Mouse (Mus musculus): ENCODE measurements at regions not wholly inside any gene's neighbourhood (a gene's known extent, or its start where the extent isn't known, plus 50 kb on each side); places are given as distances from the start of the nearest gene placed in this dataset.

DNA sequence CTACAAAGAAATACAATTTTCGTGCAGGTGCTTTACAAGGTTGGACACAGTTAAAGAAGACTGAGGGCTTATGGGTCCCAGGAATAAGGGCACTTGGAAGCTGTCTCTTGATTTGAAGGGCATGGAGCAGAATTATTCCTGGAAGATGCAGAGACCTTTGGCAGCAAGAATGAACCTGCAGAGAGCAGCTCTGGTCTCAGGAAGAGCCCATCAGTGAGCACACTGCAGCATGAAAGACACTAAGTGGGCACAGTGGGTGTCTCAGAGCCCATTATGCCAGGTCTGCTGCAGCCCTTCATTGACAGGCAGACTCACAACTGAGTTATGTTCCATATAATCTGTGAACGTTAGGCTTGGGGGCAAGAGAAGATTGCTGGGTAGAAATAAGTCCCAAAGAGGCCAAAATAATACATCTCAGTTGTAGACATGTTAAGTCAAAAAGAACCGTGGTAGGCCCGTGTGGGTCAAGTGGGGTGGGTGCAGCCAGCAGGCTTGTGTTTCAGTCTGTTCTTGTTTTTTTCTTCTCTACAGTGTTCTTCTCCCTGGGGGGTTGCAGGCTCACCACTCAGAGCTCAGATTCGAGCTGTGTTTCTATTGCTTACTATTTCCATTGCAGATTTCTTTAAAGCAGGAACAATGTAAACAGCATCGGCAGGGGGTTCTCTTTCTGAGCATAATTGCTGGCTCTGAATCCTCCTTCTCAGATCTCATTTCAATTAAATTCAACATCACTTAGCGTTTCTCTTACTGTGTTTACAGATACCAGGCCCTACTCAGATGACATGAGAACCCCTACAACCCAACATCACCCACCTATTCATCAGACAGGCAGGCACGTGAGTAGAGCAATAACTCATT is 347.1 kb downstream of the Med10 start:
- TF ChIP-seq GATA4 (IDR thresholded peaks at IDR 0.05; ENCODE audit: insufficient replicate concordance, low read length) = no peak

- TF ChIP-seq GATA4 (IDR thresholded peaks at IDR 0.05; ENCODE audit: insufficient replicate concordance, low read length) = no peak
These were observed 347.6 kb downstream of the Med10 start for GRCm38 (mm10) chr13:70149899-70150184.

GRCm38 (mm10) chr13:70153062-70153461 is 350.9 kb downstream of the Med10 start:
- no peak for TF ChIP-seq GATA4 (IDR thresholded peaks at IDR 0.05; ENCODE audit: insufficient replicate concordance, low read length)

- TF ChIP-seq GATA4 (IDR thresholded peaks at IDR 0.05; ENCODE audit: insufficient replicate concordance, low read length) = no peak
These were observed 353.4 kb downstream of the Med10 start for GRCm38 (mm10) chr13:70155596-70155995.

DNA sequence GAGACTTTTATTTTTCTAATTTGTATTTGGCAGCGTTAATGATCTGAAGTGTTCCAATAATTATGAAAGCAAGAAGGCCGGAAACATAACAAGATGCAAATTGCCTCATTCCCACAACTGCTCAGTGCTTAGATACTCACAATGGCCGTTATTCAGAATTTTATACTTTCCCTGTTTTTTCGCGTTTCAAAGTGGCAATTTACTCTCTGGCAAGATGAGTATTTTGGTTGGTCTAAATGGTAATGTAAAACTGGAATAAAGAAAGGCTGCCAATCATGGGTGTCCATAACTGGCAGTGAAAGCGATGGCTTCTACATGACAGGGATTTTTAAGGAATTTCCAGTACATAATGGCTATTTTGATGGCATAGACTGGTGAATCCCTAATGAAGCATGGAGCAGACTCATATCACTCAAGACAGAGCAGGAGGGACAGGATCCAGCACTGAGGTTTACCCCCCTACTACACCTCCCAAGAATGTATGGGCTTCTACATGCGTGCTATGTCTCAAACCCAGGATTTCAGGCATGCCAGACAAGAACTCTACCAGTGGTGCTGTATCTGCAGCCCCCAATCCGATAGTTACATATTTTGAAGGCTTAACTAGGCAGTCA is 354.9 kb downstream of the Med10 start:
- TF ChIP-seq GATA4 (IDR thresholded peaks at IDR 0.05; ENCODE audit: insufficient replicate concordance, low read length) = no peak

DNA sequence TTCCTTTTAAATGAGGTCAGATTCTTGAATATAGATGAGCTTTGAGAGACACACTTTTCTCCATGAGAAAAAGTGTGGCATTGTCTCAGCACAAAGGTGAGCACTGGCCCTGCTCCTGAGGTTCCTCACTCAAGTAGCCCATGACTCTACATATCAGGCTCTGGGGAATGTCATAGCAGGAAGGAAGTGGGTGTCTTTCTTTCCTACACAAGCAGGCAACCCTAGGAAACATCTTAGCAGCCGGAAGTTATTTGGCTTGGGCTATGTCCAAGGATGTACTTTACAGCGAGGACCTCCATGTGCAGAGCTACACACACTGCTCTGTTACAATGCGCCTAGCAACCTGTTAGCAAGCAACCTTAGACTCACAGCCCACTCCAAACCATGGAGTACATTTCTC is 356.9 kb downstream of the Med10 start:
- TF ChIP-seq GATA4 (IDR thresholded peaks at IDR 0.05; ENCODE audit: insufficient replicate concordance, low read length) = no peak

- TF ChIP-seq GATA4 (IDR thresholded peaks at IDR 0.05; ENCODE audit: insufficient replicate concordance, low read length) = no peak
These were observed 357.4 kb downstream of the Med10 start for GRCm38 (mm10) chr13:70159604-70160003.

- TF ChIP-seq GATA4 (IDR thresholded peaks at IDR 0.05; ENCODE audit: insufficient replicate concordance, low read length) = no peak
These were observed 359.9 kb downstream of the Med10 start for GRCm38 (mm10) chr13:70162115-70162514.

DNA sequence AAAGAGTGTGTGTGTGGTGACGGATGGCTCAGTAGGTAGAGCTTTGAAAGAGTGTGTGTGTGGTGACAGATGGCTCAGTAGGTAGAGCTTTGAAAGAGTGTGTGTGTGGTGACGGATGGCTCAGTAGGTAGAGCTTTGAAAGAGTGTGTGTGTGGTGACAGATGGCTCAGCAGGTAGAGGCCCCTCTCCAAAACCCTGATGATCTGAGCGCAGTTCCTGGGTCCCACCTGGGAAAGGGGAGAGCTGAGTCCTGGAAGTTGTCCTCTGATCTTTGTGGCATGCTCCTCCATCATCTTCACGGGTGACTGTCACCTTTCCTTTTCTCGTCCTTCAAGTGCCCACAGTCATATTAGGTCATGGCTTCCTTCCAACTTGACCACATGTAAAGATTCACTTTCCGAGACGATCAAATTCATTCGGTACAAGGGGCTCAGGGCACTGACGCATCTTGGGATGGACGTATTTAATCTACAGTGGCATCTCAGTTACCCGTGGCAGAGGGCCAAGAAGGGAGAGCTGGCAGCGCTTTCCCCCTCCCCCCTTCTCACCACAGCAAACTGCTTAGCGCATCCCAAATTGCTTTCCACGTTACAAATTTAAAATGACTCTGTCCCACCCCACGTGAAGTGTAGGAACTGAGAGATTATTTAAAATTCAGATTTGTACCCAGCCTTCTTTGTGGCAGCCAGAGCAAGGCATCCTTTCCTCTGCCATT is 363.5 kb downstream of the Med10 start:
- no peak for TF ChIP-seq GATA4 (IDR thresholded peaks at IDR 0.05; ENCODE audit: insufficient replicate concordance, low read length)

DNA sequence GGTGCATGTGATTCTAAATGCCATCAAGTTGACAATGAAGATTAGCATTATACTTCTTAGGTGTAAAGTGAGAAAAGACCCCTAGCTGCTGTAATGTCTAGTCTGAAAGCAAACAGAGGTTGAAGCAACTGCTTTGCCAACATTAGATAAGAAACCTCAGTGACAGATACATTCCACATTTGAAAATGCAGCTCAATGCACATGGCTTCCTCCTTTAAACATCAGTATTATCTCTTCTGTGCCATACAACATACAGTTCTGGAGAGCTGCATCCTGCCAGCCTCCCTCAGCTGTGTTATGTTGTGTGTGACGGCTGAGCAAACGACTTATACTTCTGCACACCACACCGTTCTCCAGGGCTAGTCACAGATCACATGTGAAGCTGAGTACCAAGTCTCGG is 365.6 kb downstream of the Med10 start:
- TF ChIP-seq GATA4 (IDR thresholded peaks at IDR 0.05; ENCODE audit: insufficient replicate concordance, low read length) = no peak

DNA sequence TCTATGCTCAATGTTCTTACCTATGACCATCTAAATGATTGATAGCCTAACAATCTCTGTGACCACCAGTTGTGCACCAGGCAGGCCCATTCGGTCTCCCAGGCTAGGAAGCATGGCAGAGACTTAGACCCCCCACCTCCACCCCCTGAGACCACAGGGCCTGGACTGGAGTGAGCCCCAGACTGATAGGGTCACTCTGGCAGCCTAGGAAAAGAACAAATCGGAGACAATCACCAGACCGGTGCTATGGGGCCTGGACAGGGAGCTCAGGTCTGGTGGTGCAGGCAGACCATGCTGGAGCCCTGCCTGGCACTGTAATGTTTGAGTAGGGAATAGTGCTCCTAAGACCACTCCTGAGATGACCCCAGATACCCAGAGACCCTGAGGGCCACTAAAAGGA is 366.7 kb downstream of the Med10 start:
- TF ChIP-seq GATA4 (IDR thresholded peaks at IDR 0.05; ENCODE audit: insufficient replicate concordance, low read length) = no peak

DNA sequence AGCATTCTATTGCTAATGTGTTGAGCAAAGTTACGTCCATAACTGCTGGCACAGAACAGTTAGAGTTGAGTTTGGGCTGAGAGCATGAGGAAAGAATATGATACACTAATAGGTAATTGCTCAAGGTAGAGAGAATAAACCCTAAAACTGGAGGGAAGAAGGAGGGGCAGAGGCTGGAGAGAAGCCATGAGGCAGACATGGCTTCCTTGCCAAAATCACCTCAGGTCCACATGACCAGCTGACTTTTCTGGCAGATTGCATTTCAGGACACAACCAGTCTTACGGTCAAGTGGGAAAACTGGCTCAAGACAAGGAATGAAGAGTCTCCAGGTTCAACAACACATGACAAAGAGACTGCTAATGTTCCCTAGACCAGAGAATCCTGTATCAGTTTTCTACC is 374.9 kb downstream of the Med10 start:
- no peak for TF ChIP-seq GATA4 (IDR thresholded peaks at IDR 0.05; ENCODE audit: insufficient replicate concordance, low read length)

DNA sequence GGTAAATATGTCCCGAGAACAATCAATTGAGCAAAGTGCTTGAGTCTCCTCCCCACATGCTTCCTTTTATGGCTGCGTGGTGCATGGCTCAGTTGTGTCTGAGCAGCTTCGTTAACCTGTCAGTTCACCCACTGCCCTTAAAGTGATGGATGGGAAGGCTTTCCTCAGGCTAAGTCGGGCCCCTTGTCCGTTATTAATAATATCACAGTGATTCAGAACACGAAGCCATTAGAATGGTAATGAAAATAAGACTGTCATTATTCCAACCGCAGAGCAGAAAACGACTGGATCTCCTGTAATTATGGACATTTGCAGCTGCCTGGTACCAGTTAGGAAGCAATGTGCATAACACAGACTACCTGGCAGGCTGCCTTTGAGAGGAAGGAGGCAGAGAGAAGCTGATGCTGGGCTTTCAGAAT is 375.9 kb downstream of the Med10 start:
- no peak for TF ChIP-seq GATA4 (IDR thresholded peaks at IDR 0.05; ENCODE audit: insufficient replicate concordance, low read length)

DNA sequence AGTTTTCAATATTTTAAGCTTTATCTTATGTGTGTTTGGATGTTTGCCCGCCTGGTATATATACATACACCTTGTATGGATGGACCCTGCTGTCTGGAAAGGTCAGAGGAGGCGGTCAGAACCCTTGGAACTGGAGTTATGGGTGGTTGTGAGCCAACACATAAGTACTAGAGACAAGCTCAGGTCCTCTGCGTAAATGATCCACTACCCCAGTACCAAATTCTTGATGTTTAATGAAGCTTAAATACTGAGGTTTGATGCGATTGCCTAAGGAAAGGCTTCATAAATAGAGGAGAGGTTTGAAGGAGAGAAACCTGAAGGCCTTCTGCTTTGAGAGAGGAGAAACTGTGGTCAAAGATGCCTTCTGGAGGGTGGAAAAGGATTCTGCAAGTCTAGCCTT is 388.8 kb downstream of the Med10 start:
- no peak for TF ChIP-seq GATA4 (IDR thresholded peaks at IDR 0.05; ENCODE audit: insufficient replicate concordance, low read length)

DNA sequence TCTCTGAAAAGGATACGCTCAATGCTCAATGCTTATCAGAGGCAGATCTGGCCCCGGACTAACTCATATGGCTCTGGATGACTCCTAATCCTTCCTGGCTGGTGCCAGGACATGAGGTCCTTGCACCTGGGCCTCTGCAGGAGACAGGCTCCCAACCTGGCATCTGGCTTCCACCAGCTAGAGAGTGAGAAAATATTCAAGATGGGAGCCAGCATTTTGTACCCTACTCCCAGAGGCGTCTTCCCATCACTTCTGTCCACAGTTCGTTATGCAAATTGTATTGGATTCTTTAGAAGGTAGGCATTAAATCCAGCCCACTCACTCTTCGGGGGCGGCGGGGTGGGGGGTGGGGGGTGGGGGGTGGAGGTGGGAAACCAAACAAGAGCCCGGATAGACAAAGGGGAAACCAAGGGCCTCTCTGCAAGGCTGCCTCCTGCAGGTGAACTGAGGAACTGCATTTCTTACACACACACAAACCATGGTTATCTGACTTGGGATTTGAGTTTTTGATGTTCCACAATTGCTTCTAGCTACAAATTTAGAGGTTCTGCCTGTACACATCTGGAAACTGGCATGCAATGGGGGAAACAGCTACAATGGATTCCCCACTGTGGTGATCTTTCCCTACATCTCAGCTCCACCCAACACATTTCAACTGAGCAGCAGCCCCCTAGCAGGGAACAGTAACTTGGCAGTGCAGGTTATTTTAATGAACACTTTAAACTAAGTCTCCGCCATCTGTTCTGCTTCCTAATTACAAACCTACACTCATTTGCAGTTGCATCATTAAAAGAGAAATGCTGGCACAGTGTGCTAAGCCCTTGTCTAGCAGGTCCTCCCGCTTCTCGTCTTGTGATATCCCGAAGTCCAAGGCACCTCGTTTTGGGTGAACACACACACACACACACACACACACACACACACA is 390.2 kb downstream of the Med10 start:
- no peak for TF ChIP-seq GATA4 (IDR thresholded peaks at IDR 0.05; ENCODE audit: insufficient replicate concordance, low read length)
